In genomic region chr19:4898972-4899371, GRCm38 (mm10) we compare ENCODE assay signal across 16 mouse cellular contexts. TPM values are rescaled to one million over a fixed set of nuclear protein-coding genes. Genes with fewer than 3 reads are reported as not detected.
"Had no signal": no experiment of that assay in that cellular context is flagged by ENCODE, and none has a peak within 500 bp of the region (broad histone marks: within the 10 kb centered on the region; RNA-seq: fewer than 3 reads in every experiment).

No protein-coding gene starts in this region.

- H3K27ac ChIP-seq: intestine, embryonic 15.5 days; layer of hippocampus, adult 2 months; limb, embryonic 15.5 days; liver, embryonic 14.5 days; macrophage; midbrain, embryonic 12.5 days; midbrain, embryonic 15.5 days; stomach, postnatal 0 days had no signal

- H3K27me3 ChIP-seq: intestine, embryonic 15.5 days; limb, embryonic 15.5 days; midbrain, embryonic 12.5 days; midbrain, embryonic 15.5 days had no signal

- ATAC-seq: intestine, embryonic 15.5 days; liver, postnatal 0 days; lung, postnatal 0 days; midbrain, embryonic 15.5 days had no signal

- DNase-seq: kidney, adult 8-10 months; kidney, postnatal 14 days; layer of hippocampus, adult 9-11 months; liver, postnatal 0 days; lung, embryonic 14.5 days; thymus, postnatal 36 days had no signal

- H3K4me1 ChIP-seq: intestine, embryonic 15.5 days; limb, embryonic 15.5 days; midbrain, embryonic 12.5 days; midbrain, embryonic 15.5 days had no signal

- H3K9ac ChIP-seq: intestine, embryonic 15.5 days; limb, embryonic 15.5 days; liver, embryonic 14.5 days; liver, postnatal 0 days; lung, embryonic 14.5 days; midbrain, embryonic 12.5 days; midbrain, embryonic 15.5 days had no signal

- H3K36me3 ChIP-seq: intestine, embryonic 15.5 days had no signal

- H3K4me2 ChIP-seq: intestine, embryonic 15.5 days; limb, embryonic 15.5 days; liver, embryonic 11.5 days; lung, embryonic 14.5 days; midbrain, embryonic 12.5 days; midbrain, embryonic 15.5 days had no signal

- H3K9me3 ChIP-seq: intestine, embryonic 15.5 days; limb, embryonic 15.5 days; midbrain, embryonic 12.5 days; midbrain, embryonic 15.5 days had no signal

- H3K4me3 ChIP-seq: intestine, embryonic 15.5 days; layer of hippocampus, adult 2 months; limb, embryonic 15.5 days; midbrain, embryonic 12.5 days; midbrain, embryonic 15.5 days had no signal

RNA-seq across cellular contexts. Expression of gene Actn3, which starts 21.3 kb away (rescaled TPM):
- polyA plus RNA-seq: macrophage had no signal
